Mouse (Mus musculus): Measurements from ENCODE around the gene Mdm4.

DNA sequence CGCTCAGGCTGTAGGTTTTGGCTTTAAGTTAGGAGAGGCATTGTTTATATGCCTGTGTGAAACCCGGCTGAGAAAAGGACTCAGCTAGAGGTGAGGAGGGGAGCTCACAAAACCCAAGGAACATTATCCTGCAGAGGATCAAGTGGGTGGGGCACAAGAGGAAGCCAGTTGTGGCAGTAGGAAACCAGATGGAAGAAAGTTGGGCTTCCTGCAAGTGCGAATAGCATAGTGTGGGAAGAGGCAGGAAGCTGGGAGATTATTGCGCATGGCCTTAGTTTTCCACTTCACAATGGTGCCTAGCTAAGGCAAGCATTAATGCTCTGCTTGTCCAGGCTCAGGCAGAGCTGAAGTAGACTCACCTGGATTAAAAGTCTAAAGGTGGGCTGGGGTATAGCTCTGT lies 30.3 kb upstream of the Mdm4 start:
- no peak for TF ChIP-seq GATA1 (IDR thresholded peaks at IDR 0.05; ENCODE audit: borderline replicate concordance, low read length)
- TF ChIP-seq FLI1 (IDR thresholded peaks at IDR 0.05; ENCODE audit: low read length), result no peak

Measured in megakaryocyte, embryonic 14.5 days (primary cell).